Mouse (Mus musculus): ENCODE results near the gene Lst1. TPM values are rescaled to one million over a fixed set of nuclear protein-coding genes. Genes with fewer than 3 reads are reported as not detected.

The Lst1 gene
- total RNA-seq, 2 experiments from 2014 or later, result 7.7 to 11.1 TPM

Small RNAs within 50 kb of the gene (microRNA-seq; reads per million reads assigned to microRNA genes)
- not detected for gene Mir6973a
- not detected for gene Mir6974

Other genes starting within 250 kb of the Lst1 start
- 1 to 10 TPM; 3.7 to 4.0 TPM for gene Hspa1b, start 229.2 kb downstream of the Lst1 start, total RNA-seq (2021)
- gene Gm20481, start 218.5 kb downstream of the Lst1 start, total RNA-seq (2021), result not detected
- gene Hspa1a, start 216.3 kb downstream of the Lst1 start, total RNA-seq (2021), result 1 to 10 TPM; 3.2 to 4.4 TPM
- gene Hspa1l, start 215.7 kb downstream of the Lst1 start, total RNA-seq (2021), result 1 to 10 TPM; 5.8 to 6.1 TPM
- gene Lsm2, start 206.6 kb downstream of the Lst1 start, total RNA-seq (2021), result 10 to 100 TPM; 31.8 to 32.4 TPM
- gene Vars, start 187.5 kb downstream of the Lst1 start, total RNA-seq (2021), result 10 to 100 TPM; 50.8 to 58.3 TPM
- gene Vwa7, start 171.9 kb downstream of the Lst1 start, total RNA-seq (2021), result 1 to 10 TPM in 1 of 2 experiments, under 1 TPM in 1; 0.96 to 1.2 TPM
- 1 to 10 TPM; 5.4 to 6.3 TPM for gene Sapcd1, start 160.4 kb downstream of the Lst1 start, total RNA-seq (2021)
- gene Msh5, start 141.7 kb downstream of the Lst1 start, total RNA-seq (2021), result 1 to 10 TPM; 4.5 to 5.4 TPM
- gene Clic1, start 138.5 kb downstream of the Lst1 start, total RNA-seq (2021), result 10 to 100 TPM; 87.2 to 89.7 TPM
- 100 to 1,000 TPM; 108 to 109 TPM for gene Ddah2, start 129.4 kb downstream of the Lst1 start, total RNA-seq (2021)
- under 1 TPM in 1 of 2 experiments, not detected in 1; 0.39 TPM for gene Ly6g6c, start 123.1 kb downstream of the Lst1 start, total RNA-seq (2021)
- gene Mpig6b, start 122.3 kb downstream of the Lst1 start, total RNA-seq (2021), result under 1 TPM; 0.29 to 0.42 TPM
- not detected for gene Ly6g6e, start 111.5 kb downstream of the Lst1 start, total RNA-seq (2021)
- 1 to 10 TPM in 1 of 2 experiments, under 1 TPM in 1; 0.91 to 1.2 TPM for gene Ly6g6d, start 110.4 kb downstream of the Lst1 start, total RNA-seq (2021)
- gene Ly6g6f, start 102.8 kb downstream of the Lst1 start, total RNA-seq (2021), result under 1 TPM in 1 of 2 experiments, not detected in 1; 0.31 TPM
- gene Abhd16a, start 99.2 kb downstream of the Lst1 start, total RNA-seq (2021), result 10 to 100 TPM; 67.2 to 69.3 TPM
- gene Ly6g5c, start 80.2 kb downstream of the Lst1 start, total RNA-seq (2021), result not detected
- gene Ly6g5b, start 73.0 kb downstream of the Lst1 start, total RNA-seq (2021), result 1 to 10 TPM in 1 of 2 experiments, under 1 TPM in 1; 0.44 to 1.2 TPM
- gene Gpank1, start 67.0 kb downstream of the Lst1 start, total RNA-seq (2021), result 1 to 10 TPM; 5.6 to 7.4 TPM
- gene Csnk2b, start 66.4 kb downstream of the Lst1 start, total RNA-seq (2021), result 100 to 1,000 TPM; 174 to 185 TPM
- 10 to 100 TPM; 20.0 to 21.0 TPM for gene D17H6S53E, start 62.1 kb downstream of the Lst1 start, total RNA-seq (2021)
- 1 to 10 TPM in 1 of 2 experiments, not detected in 1; 1.2 TPM for gene Apom, start 56.4 kb downstream of the Lst1 start, total RNA-seq (2021)
- 100 to 1,000 TPM; 265 to 276 TPM for gene Bag6, start 53.3 kb downstream of the Lst1 start, total RNA-seq (2021)
- 100 to 1,000 TPM; 183 to 193 TPM for gene Prrc2a, start 23.5 kb downstream of the Lst1 start, total RNA-seq (2021)
- 1 to 10 TPM; 6.0 to 6.3 TPM for gene Aif1, start 12.4 kb downstream of the Lst1 start, total RNA-seq (2021)
- gene Ltb, start 6.0 kb upstream of the Lst1 start, total RNA-seq (2021), result under 1 TPM; 0.74 to 0.78 TPM
- gene Tnf, start 13.6 kb upstream of the Lst1 start, total RNA-seq (2021), result 1 to 10 TPM; 1.1 to 1.7 TPM
- gene Lta, start 16.9 kb upstream of the Lst1 start, total RNA-seq (2021), result under 1 TPM; 0.31 to 0.32 TPM
- gene Gm16181, start 32.4 kb upstream of the Lst1 start, total RNA-seq (2021), result under 1 TPM in 1 of 2 experiments, not detected in 1; 0.52 TPM
- gene Atp6v1g2, start 45.2 kb upstream of the Lst1 start, total RNA-seq (2021), result 1 to 10 TPM; 2.7 to 3.2 TPM
- 10 to 100 TPM; 13.9 to 15.8 TPM for gene Nfkbil1, start 47.4 kb upstream of the Lst1 start, total RNA-seq (2021)
- gene Ddx39b, start 53.3 kb upstream of the Lst1 start, total RNA-seq (2021), result 100 to 1,000 TPM; 219 to 233 TPM
- gene H2-D1, start 74.3 kb upstream of the Lst1 start, total RNA-seq (2021), result 10 to 100 TPM; 44.5 to 55.8 TPM
- gene H2-Q1, start 132.0 kb upstream of the Lst1 start, total RNA-seq (2021), result under 1 TPM; 0.52 to 0.67 TPM
- gene H2-Q2, start 153.8 kb upstream of the Lst1 start, total RNA-seq (2021), result under 1 TPM; 0.59 to 0.93 TPM
- gene H2-Q4, start 191.2 kb upstream of the Lst1 start, total RNA-seq (2021), result 1 to 10 TPM; 5.2 to 6.2 TPM
- under 1 TPM; 0.34 to 0.41 TPM for gene H2-Q6, start 236.4 kb upstream of the Lst1 start, total RNA-seq (2021)